29 mouse cellular contexts compared by ENCODE assay signal in genomic region chr5:127134441-127134840, GRCm38 (mm10).
DNase-seq lines count a peak whose midpoint lies in the region; ATAC-seq and TF ChIP-seq lines count a peak whose summit lies in the region.
"Had no signal": no experiment of that assay in that cellular context is flagged by ENCODE, and none has a peak within 500 bp of the region (broad histone marks: within the 10 kb centered on the region; RNA-seq: fewer than 3 reads in every experiment).

No protein-coding gene starts in this region.

- no peaks in the 10 kb centered on the region for H3K9me3 ChIP-seq in embryonic facial prominence, embryonic 14.5 days (ENCODE audit: control insufficient read depth, low read length)
- no peaks in the 10 kb centered on the region for H3K9me3 ChIP-seq in limb, embryonic 14.5 days (ENCODE audit: control insufficient read depth, low read length)
- H3K9me3 ChIP-seq: embryonic facial prominence, embryonic 13.5 days; hindbrain, embryonic 15.5 days; neural tube, embryonic 12.5 days had no signal

- 46% methylated on average over 6 of the region's 6 CpGs for WGBS in embryonic facial prominence, embryonic 14.5 days
- whole genome bisulfite sequencing in limb, embryonic 14.5 days: 24% methylated on average over 6 of the region's 6 CpGs

- H3K4me1 ChIP-seq in embryonic facial prominence, embryonic 14.5 days (ENCODE audit: control insufficient read depth, insufficient read depth, low read length): no peaks in the 10 kb centered on the region
- H3K4me1 ChIP-seq in limb, embryonic 14.5 days (ENCODE audit: control insufficient read depth, insufficient read depth, low read length): 0 out of 2 replicates have a peak, but pooled peaks cover 9% of the 10 kb centered on the region
- H3K4me1 ChIP-seq: embryonic facial prominence, embryonic 13.5 days; heart, embryonic 12.5 days; hindbrain, embryonic 15.5 days; liver, embryonic 12.5 days; neural tube, embryonic 12.5 days had no signal

- no peaks in the 10 kb centered on the region for H3K27me3 ChIP-seq in embryonic facial prominence, embryonic 14.5 days (replicated peaks; ENCODE audit: control insufficient read depth, insufficient read depth, low read length)
- no peaks in the 10 kb centered on the region for H3K27me3 ChIP-seq in limb, embryonic 14.5 days (ENCODE audit: control insufficient read depth, insufficient read depth, low read length)
- H3K27me3 ChIP-seq: hindbrain, embryonic 15.5 days; liver, embryonic 12.5 days; neural tube, embryonic 12.5 days had no signal

- H3K4me2 ChIP-seq in embryonic facial prominence, embryonic 14.5 days (ENCODE audit: low read depth, low read length): no peak overlapping the region
- H3K4me2 ChIP-seq in limb, embryonic 14.5 days (replicated peaks; ENCODE audit: low read depth, low read length, severe bottlenecking): no peak overlapping the region
- H3K4me2 ChIP-seq: embryonic facial prominence, embryonic 13.5 days; heart, embryonic 12.5 days; hindbrain, embryonic 15.5 days; liver, embryonic 12.5 days; midbrain, embryonic 11.5 days; neural tube, embryonic 12.5 days had no signal

- no peak for TF ChIP-seq POLR2A in limb, embryonic 14.5 days (IDR thresholded peaks at IDR 0.05; ENCODE audit: borderline replicate concordance, extremely low read depth, insufficient read depth, insufficient read length)

- intact Hi-C loops in heart, postnatal 36 days (cut with DNase I): no loop called here

- no peak for ATAC-seq in embryonic facial prominence, embryonic 14.5 days (ENCODE audit: low read depth)
- no peak for ATAC-seq in limb, embryonic 14.5 days (ENCODE audit: low FRiP score, low read depth)
- ATAC-seq: CD4-positive, CD25-positive, alpha-beta regulatory T cell, adult 4 months; forebrain, postnatal 0 days; liver, embryonic 12.5 days; liver, postnatal 0 days; midbrain, embryonic 16.5 days had no signal

- H3K36me3 ChIP-seq in embryonic facial prominence, embryonic 14.5 days (ENCODE audit: control insufficient read depth, insufficient read depth, low read length): no peaks in the 10 kb centered on the region
- H3K36me3 ChIP-seq in limb, embryonic 14.5 days (ENCODE audit: control insufficient read depth, insufficient read depth, low read length): no peaks in the 10 kb centered on the region
- H3K36me3 ChIP-seq: embryonic facial prominence, embryonic 13.5 days; heart, embryonic 12.5 days; hindbrain, embryonic 10.5 days; hindbrain, embryonic 15.5 days; liver, embryonic 12.5 days; neural tube, embryonic 12.5 days had no signal

- no peak overlapping the region for H3K4me3 ChIP-seq in embryonic facial prominence, embryonic 14.5 days (ENCODE audit: low read depth, low read length)
- no peak overlapping the region for H3K4me3 ChIP-seq in limb, embryonic 14.5 days (replicated peaks; ENCODE audit: low read length)
- H3K4me3 ChIP-seq: embryonic facial prominence, embryonic 13.5 days; erythroblast, embryonic 14.5 days; heart, embryonic 12.5 days; hindbrain, embryonic 10.5 days; hindbrain, embryonic 15.5 days; liver, embryonic 12.5 days; neural tube, embryonic 12.5 days had no signal

- no peak overlapping the region for H3K9ac ChIP-seq in embryonic facial prominence, embryonic 14.5 days (ENCODE audit: low read depth, low read length)
- H3K9ac ChIP-seq in limb, embryonic 14.5 days (ENCODE audit: low read depth, low read length, severe bottlenecking): no peak overlapping the region
- H3K9ac ChIP-seq: embryonic facial prominence, embryonic 13.5 days; forebrain, postnatal 0 days; heart, embryonic 12.5 days; hindbrain, embryonic 15.5 days; liver, embryonic 12.5 days; liver, postnatal 0 days; neural tube, embryonic 12.5 days had no signal

- peak; percentile 80 for DNase-seq in heart, adult 11 months
- no peak for DNase-seq in heart, postnatal 36 days
- peak; percentile 20 for DNase-seq in embryonic facial prominence, embryonic 14.5 days (ENCODE audit: low spot score)
- peak; percentile 20 for DNase-seq in hindlimb bud, embryonic 11.5 days (ENCODE audit: extremely low spot score, low read depth, low spot score)
- DNase-seq in limb, embryonic 14.5 days (ENCODE audit: low spot score): peak; percentile 19
- no peak for DNase-seq in layer of hippocampus, adult 8-10 months (ENCODE audit: low spot score in 2 of 2)
- DNase-seq in gastrocnemius, adult 18-20 months (ENCODE audit: low spot score): no peak
- DNase-seq: adrenal gland, postnatal 14 days; cerebellum, adult 11-12 months; cerebellum, adult 9-11 months; forebrain, postnatal 0 days; gastrocnemius, postnatal 25 days; kidney, adult 2 months; layer of hippocampus, postnatal 36 days; left cerebral cortex, postnatal 4 days; liver, postnatal 0 days; right cerebral cortex, adult 18-20 months; spleen, adult 18-20 months; thymus, postnatal 14 days had no signal

- no peak overlapping the region for H3K27ac ChIP-seq in embryonic facial prominence, embryonic 14.5 days (replicated peaks; ENCODE audit: low read depth, low read length)
- no peak overlapping the region for H3K27ac ChIP-seq in limb, embryonic 14.5 days (replicated peaks; ENCODE audit: low read depth, low read length)
- H3K27ac ChIP-seq: embryonic facial prominence, embryonic 13.5 days; hindbrain, embryonic 10.5 days; hindbrain, embryonic 15.5 days; liver, embryonic 12.5 days; neural tube, embryonic 12.5 days had no signal

Comparison
In these comparisons a context has a peak if more than half of its experiments do, and no peak if none do; other contexts are left out.
1. DNase-seq: peak in heart, adult 11 months (single experiment), embryonic facial prominence, embryonic 14.5 days (single experiment), hindlimb bud, embryonic 11.5 days (single experiment) and limb, embryonic 14.5 days (single experiment); none in heart, postnatal 36 days (0 of 2), layer of hippocampus, adult 8-10 months (0 of 2) and gastrocnemius, adult 18-20 months (single experiment).